Mouse (Mus musculus) hindbrain, embryonic 11.5 days (tissue): ENCODE results near the gene Ckb. TPM values are rescaled to one million over a fixed set of nuclear protein-coding genes. Genes with fewer than 3 reads are reported as not detected.
A peak's percentile ranks its signal among the peaks of the same experiment; 100 is the strongest.

Experiments used
- ATAC-seq: fragments of 200-750 bp; cut with Nextera tagmentation; 2 replicates; pipeline ENCODE4 v1.8.0; 2017; ENCODE audit warnings: mild to moderate bottlenecking, moderate TSS enrichment, moderate library complexity; ENCODE audit not compliant: low FRiP score
- DNase-seq: peaks from one replicate; pipeline ENCODE4 v3.0.0-alpha.2; 2015; ENCODE audit warnings: low spot score
- H3K27ac ChIP-seq: fragments of 300-500 bp; sonication (generic); 2 replicates; pipeline ENCODE4 v1.5.1; 2014; ENCODE audit warnings: mild to moderate bottlenecking, low read depth, low read length
- H3K27me3 ChIP-seq: fragments of 300-500 bp; sonication (generic); 2 replicates; pipeline ENCODE4 v1.6.1; 2014; ENCODE audit warnings: mild to moderate bottlenecking, low read length, moderate library complexity, mixed read lengths; ENCODE audit not compliant: control insufficient read depth, insufficient read depth
- H3K36me3 ChIP-seq: fragments of 300-500 bp; sonication (generic); 2 replicates; pipeline ENCODE4 v1.6.1; 2014; ENCODE audit warnings: mild to moderate bottlenecking, low read length, moderate library complexity, mixed read lengths; ENCODE audit not compliant: control insufficient read depth, insufficient read depth
- H3K4me1 ChIP-seq: fragments of 300-500 bp; sonication (generic); replicated peaks from 2 replicates; pipeline ENCODE4 v1.6.1; 2014; ENCODE audit warnings: low read length, mixed read lengths; ENCODE audit not compliant: control insufficient read depth, insufficient read depth
- H3K4me2 ChIP-seq: fragments of 300-500 bp; sonication (generic); replicated peaks from 2 replicates; pipeline ENCODE4 v1.6.1; 2014; ENCODE audit warnings: mild to moderate bottlenecking, low read depth, low read length
- H3K4me3 ChIP-seq: fragments of 300-500 bp; sonication (generic); 2 replicates; pipeline ENCODE4 v1.5.1; 2014; ENCODE audit warnings: low read depth, low read length
- H3K9ac ChIP-seq: fragments of 300-500 bp; sonication (generic); 2 replicates; pipeline ENCODE4 v1.6.1; 2014; ENCODE audit warnings: low read depth, low read length
- H3K9me3 ChIP-seq: fragments of 300-500 bp; sonication (generic); 2 replicates; pipeline ENCODE4 v1.6.1; 2016; ENCODE audit warnings: low read length; ENCODE audit not compliant: control insufficient read depth
- WGBS: fragments of 180-500 bp; shearing (Covaris S2); extraction: QIAGEN DNeasy Blood & Tissue Kit; methylation state at CpG from one replicate; pipeline ENCODE4 v1.1.7; 2014; 5-methylcytosine and 5-hydroxymethylcytosine counted together
- polyA plus RNA-seq: library from polyadenylated mRNA; unstranded; fragments of >200 nt; fragmentation: Nextera tagmentation; extraction: Ambion mirVana; gene quantifications from 2 replicates; pipeline ENCODE4 v1.2.1, GENCODE M21; 2014

The Ckb gene
- polyA plus RNA-seq, 1 experiment from 2014 or later: 2,103 TPM

DNA sequence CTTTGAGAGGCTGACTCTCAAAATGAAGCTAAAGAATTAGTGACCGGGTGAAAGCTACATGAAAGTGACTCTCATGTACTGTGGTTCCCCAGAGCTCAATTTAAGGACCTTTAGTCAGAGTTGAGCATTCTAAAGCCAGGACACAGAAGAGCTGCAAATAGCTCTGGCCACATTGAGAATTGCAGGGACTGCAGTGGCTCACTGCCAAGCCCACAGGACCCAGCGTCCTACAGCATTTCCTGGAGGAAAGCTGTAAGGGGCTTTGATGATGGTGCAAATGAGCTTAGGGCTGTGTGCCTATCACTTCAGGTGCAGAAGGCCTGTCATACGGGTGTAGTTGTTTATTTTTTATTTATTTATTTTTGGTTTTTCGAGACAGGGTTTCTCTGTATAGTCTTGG is 36.0 kb upstream of the Ckb start:
- no peak overlapping the region for H3K27ac ChIP-seq
- 81% methylated on average over 4 of the region's 4 CpGs for WGBS
- ATAC-seq (no peak), DNase-seq (no peak)
- no peak overlapping the region for H3K4me2 ChIP-seq
- no peak overlapping the region for H3K9ac ChIP-seq
- H3K9me3 ChIP-seq: no peaks in the 10 kb centered on the region
- no peak overlapping the region for H3K4me3 ChIP-seq
- H3K36me3 ChIP-seq: peaks cover 6% of the 10 kb centered on the region; the same call in 1 of the 2 replicates
- peaks cover 3% of the 10 kb centered on the region; the same call in 1 of the 2 replicates for H3K4me1 ChIP-seq
- H3K27me3 ChIP-seq: no peaks in the 10 kb centered on the region

DNA sequence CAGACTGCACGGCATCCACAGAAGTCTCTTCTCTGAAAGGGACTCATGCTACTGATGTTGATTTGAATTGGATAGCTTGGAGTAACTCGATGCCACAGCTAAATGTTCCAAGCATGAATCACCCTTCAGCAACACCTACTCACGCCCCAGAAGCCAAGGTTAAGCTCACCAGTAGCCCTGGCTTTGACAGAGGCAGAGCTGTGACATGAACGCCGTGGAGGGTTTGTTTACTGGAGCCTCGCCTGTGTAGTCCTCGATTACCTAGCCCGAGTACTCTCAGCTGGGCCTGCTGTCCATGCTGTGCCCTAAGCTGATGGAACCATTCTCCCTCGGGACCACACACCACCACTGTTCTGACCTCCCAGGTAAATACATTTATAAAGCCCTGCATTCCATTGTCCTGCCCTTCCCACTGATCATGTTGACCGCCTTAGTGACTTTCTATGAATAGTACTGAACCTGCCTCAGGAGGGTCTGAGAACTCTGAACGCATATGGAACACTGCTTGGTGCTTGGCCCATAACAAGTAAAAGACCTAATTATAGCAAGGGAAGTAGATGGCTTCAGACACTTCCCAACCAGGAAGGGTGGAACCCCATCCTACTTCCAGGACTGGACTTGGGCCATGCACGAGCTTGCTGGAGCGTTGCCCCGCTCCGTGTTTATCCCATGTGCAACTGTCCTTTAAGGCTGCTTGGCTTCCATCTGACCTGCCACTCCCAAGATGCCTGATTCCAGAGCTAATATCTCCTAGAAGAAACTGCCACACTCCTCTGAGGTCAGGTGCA is 33.2 kb upstream of the Ckb start:
- no peaks in the 10 kb centered on the region for H3K36me3 ChIP-seq
- WGBS: 81% methylated on average over 15 of the region's 15 CpGs
- no peak overlapping the region for H3K9ac ChIP-seq
- H3K27me3 ChIP-seq: no peaks in the 10 kb centered on the region
- no peak for DNase-seq
- no peak overlapping the region for H3K27ac ChIP-seq
- no peak overlapping the region for H3K4me2 ChIP-seq
- no peaks in the 10 kb centered on the region for H3K4me1 ChIP-seq
- ATAC-seq: no peak
- no peaks in the 10 kb centered on the region for H3K9me3 ChIP-seq
- no peak overlapping the region for H3K4me3 ChIP-seq

GRCm38 (mm10) chr12:111704609-111705008 is 32.5 kb upstream of the Ckb start:
- H3K9ac ChIP-seq: no peak overlapping the region
- H3K4me1 ChIP-seq: no peaks in the 10 kb centered on the region
- no peak overlapping the region for H3K4me2 ChIP-seq
- no peak for DNase-seq
- no peaks in the 10 kb centered on the region for H3K9me3 ChIP-seq
- WGBS: 61% methylated on average over 9 of the region's 9 CpGs
- no peaks in the 10 kb centered on the region for H3K36me3 ChIP-seq
- no peak overlapping the region for H3K4me3 ChIP-seq
- no peak overlapping the region; the same call in 1 of the 2 replicates for H3K27ac ChIP-seq
- no peaks in the 10 kb centered on the region for H3K27me3 ChIP-seq
- no peak for ATAC-seq

DNA sequence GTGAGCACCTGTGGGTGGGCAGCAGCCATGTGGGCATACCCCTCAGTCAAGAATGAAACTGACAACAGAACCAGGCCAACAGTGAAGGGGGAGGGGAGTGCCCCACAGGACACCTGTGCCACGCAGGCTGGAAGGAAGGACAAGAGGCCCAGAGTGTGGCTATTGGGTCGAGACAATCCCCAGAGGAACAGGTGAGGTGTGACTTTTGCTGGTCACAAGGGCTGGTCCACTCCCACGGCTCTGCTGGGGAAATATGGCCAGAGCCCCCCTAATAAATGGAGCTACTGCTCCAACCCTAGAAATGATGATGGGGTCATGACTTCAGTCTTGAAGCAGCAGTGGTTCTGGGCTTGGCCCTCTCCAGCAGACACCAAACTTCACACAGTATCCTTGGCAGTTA is 31.2 kb upstream of the Ckb start:
- Histone ChIP-seq H3K27ac (no peak overlapping the region), H3K9me3 (no peaks in the 10 kb centered on the region), H3K9ac (no peak overlapping the region), H3K36me3 (no peaks in the 10 kb centered on the region), H3K27me3 (no peaks in the 10 kb centered on the region), H3K4me2 (no peak overlapping the region), H3K4me1 (no peaks in the 10 kb centered on the region), H3K4me3 (no peak overlapping the region)
- WGBS: 77% methylated on average over 3 of the region's 3 CpGs
- DNase-seq (no peak), ATAC-seq (no peak)

DNA sequence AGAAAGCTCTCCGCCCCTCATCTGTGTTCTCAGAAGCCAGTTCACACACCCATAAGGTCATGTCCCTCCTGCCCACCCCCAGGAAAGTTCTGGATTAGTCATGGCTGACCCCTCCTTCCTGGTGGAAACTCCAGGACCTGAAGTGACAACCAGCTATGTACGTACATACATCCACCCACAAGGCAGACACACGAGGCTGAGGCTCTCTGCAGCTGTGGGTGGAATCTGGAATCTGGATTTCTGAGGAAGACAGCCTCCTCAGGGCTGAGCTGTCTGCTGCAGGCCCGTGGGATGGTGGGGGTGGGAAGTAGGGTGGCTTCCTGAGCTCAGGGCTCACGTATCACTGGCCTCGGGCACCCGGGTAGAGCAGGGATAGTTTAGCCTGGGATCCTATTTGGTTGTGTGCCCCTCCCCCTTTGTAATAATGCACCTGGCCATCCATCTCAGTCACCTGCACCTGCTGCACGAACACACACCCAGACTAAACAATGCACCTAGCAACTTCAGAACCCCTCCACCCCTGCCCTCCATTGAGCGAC is 28.9 kb upstream of the Ckb start:
- Histone ChIP-seq H3K36me3 (no peaks in the 10 kb centered on the region), H3K9me3 (no peaks in the 10 kb centered on the region), H3K4me1 (peaks cover 1% of the 10 kb centered on the region; the same call in 1 of the 2 replicates), H3K27me3 (no peaks in the 10 kb centered on the region), H3K4me2 (no peak overlapping the region), H3K9ac (no peak overlapping the region), H3K4me3 (no peak overlapping the region), H3K27ac (no peak overlapping the region)
- DNase-seq: no peak
- 71% methylated on average over 9 of the region's 9 CpGs for WGBS
- ATAC-seq: no peak

DNA sequence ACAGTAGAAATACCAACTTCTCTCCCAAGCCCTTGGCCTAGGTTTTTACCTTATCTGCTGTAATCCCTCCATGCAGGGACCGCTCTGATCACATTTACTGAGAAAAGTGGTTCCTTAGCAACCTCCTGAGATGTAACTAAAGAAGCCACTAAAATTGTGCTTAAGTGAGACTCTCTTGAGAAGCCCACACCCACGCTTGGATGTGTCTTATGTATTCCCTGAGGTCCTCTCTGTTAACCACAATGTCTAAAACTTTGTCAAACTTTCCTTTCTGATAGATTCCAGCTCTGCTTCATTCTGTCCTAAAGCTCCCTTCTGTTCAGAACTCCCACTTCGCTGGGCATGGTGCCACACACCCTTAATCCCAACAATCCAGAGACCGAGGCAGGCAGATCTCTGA is 27.4 kb upstream of the Ckb start:
- no peak for ATAC-seq
- Histone ChIP-seq H3K9me3 (no peaks in the 10 kb centered on the region), H3K36me3 (no peaks in the 10 kb centered on the region), H3K4me3 (no peak overlapping the region), H3K27me3 (no peaks in the 10 kb centered on the region), H3K4me2 (no peak overlapping the region), H3K4me1 (peaks cover 15% of the 10 kb centered on the region), H3K9ac (no peak overlapping the region), H3K27ac (no peak overlapping the region)
- WGBS: 89% methylated on average over 4 of the region's 4 CpGs
- no peak for DNase-seq

DNA sequence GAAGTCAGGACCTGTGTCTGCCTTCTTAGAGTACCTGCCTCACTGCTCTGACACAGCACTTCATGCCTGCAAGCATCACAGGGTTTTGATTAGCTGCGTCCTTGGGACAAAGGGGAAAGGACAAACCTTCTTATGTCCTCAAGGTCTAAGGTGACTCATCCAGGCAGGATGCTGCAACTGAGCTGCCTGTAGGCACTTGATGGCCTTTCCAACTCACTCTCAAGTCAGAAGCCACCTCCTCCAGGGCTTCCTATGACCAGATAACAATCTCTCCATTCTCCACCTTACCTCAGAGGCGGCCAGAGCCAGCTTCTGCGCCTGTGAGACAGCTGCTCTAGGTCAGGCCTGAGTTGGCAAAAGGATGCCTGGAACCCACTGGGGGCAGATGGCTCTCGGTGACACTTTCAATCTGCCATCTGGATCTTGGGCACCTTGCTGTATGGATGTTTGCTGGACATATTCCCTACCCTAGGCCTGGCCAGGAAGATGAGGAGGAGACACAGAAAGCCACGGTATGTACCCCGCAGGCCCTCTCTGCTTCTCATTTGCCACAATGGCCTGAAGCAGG is 26.3 kb upstream of the Ckb start:
- Histone ChIP-seq H3K27me3 (no peaks in the 10 kb centered on the region), H3K9me3 (no peaks in the 10 kb centered on the region), H3K9ac (no peak overlapping the region), H3K4me3 (no peak overlapping the region), H3K4me1 (peaks cover 23% of the 10 kb centered on the region), H3K36me3 (no peaks in the 10 kb centered on the region), H3K4me2 (no peak overlapping the region), H3K27ac (no peak overlapping the region)
- WGBS: 75% methylated on average over 6 of the region's 6 CpGs
- no peak for ATAC-seq
- no peak for DNase-seq

DNA sequence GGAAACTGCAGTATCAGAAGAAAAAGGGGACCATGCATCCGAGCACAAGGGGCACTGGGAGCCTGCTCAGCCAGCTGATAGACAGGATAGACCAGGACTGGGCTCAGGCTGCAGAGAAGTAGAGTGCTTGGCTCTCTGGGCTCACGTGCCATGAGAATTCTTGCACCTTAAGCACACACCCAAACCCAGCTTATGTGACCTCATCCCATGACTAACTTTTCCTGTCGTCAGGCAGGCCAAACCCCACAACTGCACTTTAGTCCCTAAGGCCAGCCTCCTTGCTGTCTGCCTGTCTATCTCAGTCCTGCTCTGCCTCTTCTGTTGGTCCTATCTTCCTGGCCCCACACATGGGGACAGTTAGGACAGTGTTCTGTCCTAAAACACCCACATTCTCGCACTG is 25.6 kb upstream of the Ckb start:
- ATAC-seq: no peak
- Histone ChIP-seq H3K4me2 (no peak overlapping the region), H3K4me3 (no peak overlapping the region), H3K27me3 (no peaks in the 10 kb centered on the region), H3K27ac (no peak overlapping the region), H3K9me3 (no peaks in the 10 kb centered on the region), H3K9ac (no peak overlapping the region), H3K4me1 (peaks cover 29% of the 10 kb centered on the region), H3K36me3 (no peaks in the 10 kb centered on the region)
- 74% methylated on average over 4 of the region's 4 CpGs for WGBS
- no peak for DNase-seq

DNA sequence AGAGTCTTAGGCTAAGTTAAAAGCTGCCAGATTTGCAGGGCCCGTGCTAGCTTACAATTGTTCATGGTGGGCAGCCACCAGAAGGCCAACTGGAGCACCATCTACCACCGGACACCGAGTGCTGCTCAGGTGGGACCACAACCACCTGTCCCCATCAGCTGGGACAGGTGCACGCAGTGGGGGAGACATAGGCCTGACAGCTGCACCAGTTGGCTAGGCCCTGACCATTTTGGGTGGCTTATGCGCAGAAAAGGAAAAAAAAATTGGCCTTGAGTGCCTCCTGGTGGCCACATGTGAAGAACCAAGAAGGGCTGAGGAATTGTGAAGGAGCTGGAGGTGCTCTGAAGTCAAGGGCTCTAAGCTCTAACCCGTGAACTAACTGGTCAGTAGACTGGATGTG is 24.1 kb upstream of the Ckb start:
- peak overlapping the region; percentile 90; the same call in 1 of the 2 replicates for H3K27ac ChIP-seq
- DNase-seq: peak; percentile 88
- H3K4me1 ChIP-seq: peaks cover 37% of the 10 kb centered on the region
- ATAC-seq: no peak
- no peak overlapping the region for H3K4me3 ChIP-seq
- H3K27me3 ChIP-seq: no peaks in the 10 kb centered on the region
- H3K9ac ChIP-seq: peak overlapping the region; percentile 24; the same call in 1 of the 2 replicates
- no peak overlapping the region for H3K4me2 ChIP-seq
- no peaks in the 10 kb centered on the region for H3K36me3 ChIP-seq
- WGBS: 19% methylated on average over 6 of the region's 6 CpGs
- no peaks in the 10 kb centered on the region for H3K9me3 ChIP-seq
